Comparison of ENCODE assay signal across 29 mouse cellular contexts in genomic region chr5:87931603-87932002, GRCm38 (mm10). TPM values are rescaled to one million over a fixed set of nuclear protein-coding genes. Genes with fewer than 3 reads are reported as not detected.
DNase-seq lines count a peak whose midpoint lies in the region; ATAC-seq and TF ChIP-seq lines count a peak whose summit lies in the region.
"Had no signal": no experiment of that assay in that cellular context is flagged by ENCODE, and none has a peak within 500 bp of the region (broad histone marks: within the 10 kb centered on the region; RNA-seq: fewer than 3 reads in every experiment).

No protein-coding gene starts in this region.

- no peaks in the 10 kb centered on the region for H3K36me3 ChIP-seq in embryonic facial prominence, embryonic 14.5 days (ENCODE audit: control insufficient read depth, insufficient read depth, low read length)
- no peaks in the 10 kb centered on the region for H3K36me3 ChIP-seq in embryonic facial prominence, embryonic 10.5 days (replicated peaks)
- H3K36me3 ChIP-seq in forebrain, postnatal 0 days (ENCODE audit: insufficient read depth) = no peaks in the 10 kb centered on the region
- H3K36me3 ChIP-seq: embryonic facial prominence, embryonic 12.5 days; embryonic facial prominence, embryonic 15.5 days; forebrain, embryonic 10.5 days; forebrain, embryonic 12.5 days; G1E had no signal

- H3K27me3 ChIP-seq in embryonic facial prominence, embryonic 14.5 days (replicated peaks; ENCODE audit: control insufficient read depth, insufficient read depth, low read length) = no peaks in the 10 kb centered on the region
- H3K27me3 ChIP-seq in embryonic facial prominence, embryonic 10.5 days (replicated peaks; ENCODE audit: low read depth, poor library complexity, severe bottlenecking) = no peaks in the 10 kb centered on the region
- no peaks in the 10 kb centered on the region for H3K27me3 ChIP-seq in forebrain, postnatal 0 days (ENCODE audit: insufficient read depth, low read length)
- H3K27me3 ChIP-seq: embryonic facial prominence, embryonic 12.5 days; embryonic facial prominence, embryonic 15.5 days; forebrain, embryonic 12.5 days had no signal

- H3K27ac ChIP-seq in embryonic facial prominence, embryonic 14.5 days (replicated peaks; ENCODE audit: low read depth, low read length) = no peak overlapping the region
- H3K27ac ChIP-seq in embryonic facial prominence, embryonic 10.5 days (replicated peaks) = no peak overlapping the region
- no peak overlapping the region for H3K27ac ChIP-seq in forebrain, postnatal 0 days (ENCODE audit: low read depth, low read length)
- H3K27ac ChIP-seq: embryonic facial prominence, embryonic 12.5 days; embryonic facial prominence, embryonic 15.5 days; forebrain, embryonic 10.5 days; forebrain, embryonic 12.5 days had no signal

- no peak for TF ChIP-seq CTCF in forebrain, postnatal 0 days (IDR thresholded peaks at IDR 0.05; ENCODE audit: low read depth)

- ATAC-seq in embryonic facial prominence, embryonic 14.5 days (ENCODE audit: low read depth) = peak; percentile 65; the same call in 1 of the 2 replicates
- no peak for ATAC-seq in forebrain, postnatal 0 days
- ATAC-seq: activated CD4-positive, CD25-positive, alpha-beta regulatory T cell, adult 4 months; forebrain, embryonic 14.5 days; forebrain, embryonic 16.5 days; Patski had no signal

- H3K9ac ChIP-seq in embryonic facial prominence, embryonic 14.5 days (ENCODE audit: low read depth, low read length) = no peak overlapping the region
- no peak overlapping the region for H3K9ac ChIP-seq in forebrain, postnatal 0 days
- H3K9ac ChIP-seq: embryonic facial prominence, embryonic 12.5 days; embryonic facial prominence, embryonic 15.5 days; forebrain, embryonic 12.5 days had no signal

- WGBS in embryonic facial prominence, embryonic 14.5 days = 45% methylated on average over 1 of the region's 1 CpGs
- WGBS in embryonic facial prominence, embryonic 10.5 days = 43% methylated on average over 1 of the region's 1 CpGs
- 65% methylated on average over 1 of the region's 1 CpGs for WGBS in forebrain, postnatal 0 days

- no peak for DNase-seq in embryonic facial prominence, embryonic 14.5 days (ENCODE audit: low spot score)
- DNase-seq in embryonic facial prominence, embryonic 10.5 days (ENCODE audit: low spot score) = no peak
- peak; percentile 6 for DNase-seq in layer of hippocampus, adult 9-11 months
- DNase-seq in layer of hippocampus, adult 9-10 months (ENCODE audit: low spot score) = no peak
- DNase-seq in R1 (ENCODE audit: low read depth, low spot score) = peak; percentile 54
- DNase-seq in forebrain, postnatal 0 days = no peak
- no peak for DNase-seq in left cerebral cortex, postnatal 10 days (ENCODE audit: extremely low spot score in 1 of 2, low spot score in 2 of 2)
- DNase-seq: adrenal gland, adult 8-10 months; adrenal gland, postnatal 14 days; adrenal gland, postnatal 36 days; cerebellum, adult 11-12 months; cerebellum, adult 2 months; cerebellum, adult 9-11 months; cerebellum, postnatal 14 days; cerebellum, postnatal 36 days; embryo, embryonic 11 days had no signal

- no peak overlapping the region for H3K4me3 ChIP-seq in embryonic facial prominence, embryonic 14.5 days (ENCODE audit: low read depth, low read length)
- H3K4me3 ChIP-seq in embryonic facial prominence, embryonic 10.5 days = no peak overlapping the region
- H3K4me3 ChIP-seq in forebrain, postnatal 0 days (ENCODE audit: low read depth, low read length) = no peak overlapping the region
- H3K4me3 ChIP-seq: embryonic facial prominence, embryonic 12.5 days; embryonic facial prominence, embryonic 15.5 days; erythroblast, embryonic 14.5 days; forebrain, embryonic 10.5 days; forebrain, embryonic 12.5 days had no signal

- H3K9me3 ChIP-seq in embryonic facial prominence, embryonic 14.5 days (ENCODE audit: control insufficient read depth, low read length) = no peaks in the 10 kb centered on the region
- H3K9me3 ChIP-seq in embryonic facial prominence, embryonic 10.5 days = no peaks in the 10 kb centered on the region
- H3K9me3 ChIP-seq in forebrain, postnatal 0 days (ENCODE audit: low read length) = no peaks in the 10 kb centered on the region
- H3K9me3 ChIP-seq: embryonic facial prominence, embryonic 12.5 days; embryonic facial prominence, embryonic 15.5 days; forebrain, embryonic 10.5 days; forebrain, embryonic 12.5 days; G1E had no signal

- no peak overlapping the region for H3K4me2 ChIP-seq in embryonic facial prominence, embryonic 14.5 days (ENCODE audit: low read depth, low read length)
- H3K4me2 ChIP-seq in forebrain, postnatal 0 days (ENCODE audit: low read depth) = no peak overlapping the region
- H3K4me2 ChIP-seq: embryonic facial prominence, embryonic 12.5 days; embryonic facial prominence, embryonic 15.5 days; forebrain, embryonic 12.5 days had no signal

- no peaks in the 10 kb centered on the region for H3K4me1 ChIP-seq in embryonic facial prominence, embryonic 14.5 days (ENCODE audit: control insufficient read depth, insufficient read depth, low read length)
- no peaks in the 10 kb centered on the region for H3K4me1 ChIP-seq in embryonic facial prominence, embryonic 10.5 days
- H3K4me1 ChIP-seq in forebrain, postnatal 0 days (ENCODE audit: insufficient read depth) = no peaks in the 10 kb centered on the region
- H3K4me1 ChIP-seq: embryonic facial prominence, embryonic 12.5 days; embryonic facial prominence, embryonic 15.5 days; forebrain, embryonic 10.5 days; forebrain, embryonic 12.5 days had no signal

- intact Hi-C loops in left cerebral cortex, postnatal 10 days (cut with DNase I) = no loop called here

RNA-seq across cellular contexts. Expression of gene Csn3, which starts 6.2 kb away (rescaled TPM):
- polyA plus RNA-seq in embryonic facial prominence, embryonic 14.5 days (2014; fragmentation: Nextera tagmentation; extraction: Ambion mirVana) = 0.28 and 0.29 TPM in 2 replicates
- 3.0 and 3.1 TPM in 2 replicates for polyA plus RNA-seq in embryonic facial prominence, embryonic 10.5 days (2016; fragmentation: Nextera tagmentation; extraction: Ambion mirVana)
- total RNA-seq in forebrain, postnatal 0 days (2014; rRNA removed) = not detected in 2 replicates
- polyA plus RNA-seq in forebrain, postnatal 0 days (2015; fragmentation: Nextera tagmentation; extraction: Ambion mirVana) = not detected in 2 replicates
- not detected for total RNA-seq in left cerebral cortex, postnatal 10 days (2021)
- total RNA-seq: adrenal gland, adult 18-20 months; adrenal gland, adult 8-10 months; adrenal gland, postnatal 14 days; adrenal gland, postnatal 36 days; common myeloid progenitor, adult 5-6 weeks had no signal
- polyA plus RNA-seq: activated CD4-positive, CD25-positive, alpha-beta regulatory T cell, adult 4 months; cerebellum, adult 2 months; embryonic facial prominence, embryonic 12.5 days; erythroblast, embryonic 14.5 days; forebrain, embryonic 12.5 days; forebrain, embryonic 14.5 days; forebrain, embryonic 16.5 days; G1E; Patski had no signal

RNA-seq across cellular contexts. Expression of gene 2310003L06Rik, which starts 37.7 kb away (rescaled TPM):
- not detected in 2 replicates for polyA plus RNA-seq in embryonic facial prominence, embryonic 14.5 days (2014; fragmentation: Nextera tagmentation; extraction: Ambion mirVana)
- polyA plus RNA-seq in embryonic facial prominence, embryonic 10.5 days (2016; fragmentation: Nextera tagmentation; extraction: Ambion mirVana) = not detected in 2 replicates
- 0.14 and 0.15 TPM in 2 replicates for total RNA-seq in forebrain, postnatal 0 days (2014; rRNA removed)
- 0.20 TPM in 1 of 2 replicates, not detected in the other for polyA plus RNA-seq in forebrain, postnatal 0 days (2015; fragmentation: Nextera tagmentation; extraction: Ambion mirVana)
- not detected for total RNA-seq in left cerebral cortex, postnatal 10 days (2021)
- total RNA-seq: adrenal gland, adult 18-20 months; adrenal gland, adult 8-10 months; adrenal gland, postnatal 14 days; adrenal gland, postnatal 36 days; common myeloid progenitor, adult 5-6 weeks had no signal
- polyA plus RNA-seq: activated CD4-positive, CD25-positive, alpha-beta regulatory T cell, adult 4 months; C2C12; cerebellum, adult 2 months; embryonic facial prominence, embryonic 12.5 days; erythroblast, embryonic 14.5 days; forebrain, embryonic 10.5 days; forebrain, embryonic 12.5 days; forebrain, embryonic 14.5 days; forebrain, embryonic 16.5 days; G1E; Patski had no signal

RNA-seq across cellular contexts. Expression of gene Gm28434, which starts 37.7 kb away (rescaled TPM):
- 0.51 TPM in 1 of 2 replicates, not detected in the other for polyA plus RNA-seq in embryonic facial prominence, embryonic 14.5 days (2014; fragmentation: Nextera tagmentation; extraction: Ambion mirVana)
- not detected in 2 replicates for polyA plus RNA-seq in embryonic facial prominence, embryonic 10.5 days (2016; fragmentation: Nextera tagmentation; extraction: Ambion mirVana)
- total RNA-seq in forebrain, postnatal 0 days (2014; rRNA removed) = not detected in 2 replicates
- polyA plus RNA-seq in forebrain, postnatal 0 days (2015; fragmentation: Nextera tagmentation; extraction: Ambion mirVana) = 0.48 TPM in 1 of 2 replicates, not detected in the other
- total RNA-seq in left cerebral cortex, postnatal 10 days (2021) = not detected
- total RNA-seq: adrenal gland, adult 18-20 months; adrenal gland, adult 8-10 months; adrenal gland, postnatal 14 days; adrenal gland, postnatal 36 days; common myeloid progenitor, adult 5-6 weeks; G1E had no signal
- polyA plus RNA-seq: activated CD4-positive, CD25-positive, alpha-beta regulatory T cell, adult 4 months; C2C12; cerebellum, adult 2 months; embryonic facial prominence, embryonic 12.5 days; embryonic facial prominence, embryonic 15.5 days; erythroblast, embryonic 14.5 days; forebrain, embryonic 10.5 days; forebrain, embryonic 12.5 days; forebrain, embryonic 14.5 days; forebrain, embryonic 16.5 days; G1E; Patski had no signal

RNA-seq across cellular contexts. Expression of gene Odam, which starts 46.8 kb away (rescaled TPM):
- polyA plus RNA-seq in embryonic facial prominence, embryonic 14.5 days (2014; fragmentation: Nextera tagmentation; extraction: Ambion mirVana) = 0.51 and 1.7 TPM in 2 replicates
- polyA plus RNA-seq in embryonic facial prominence, embryonic 10.5 days (2016; fragmentation: Nextera tagmentation; extraction: Ambion mirVana) = not detected in 2 replicates
- 0.29 TPM in 1 of 2 replicates, not detected in the other for total RNA-seq in forebrain, postnatal 0 days (2014; rRNA removed)
- not detected in 2 replicates for polyA plus RNA-seq in forebrain, postnatal 0 days (2015; fragmentation: Nextera tagmentation; extraction: Ambion mirVana)
- total RNA-seq in left cerebral cortex, postnatal 10 days (2021) = not detected
- total RNA-seq: adrenal gland, adult 18-20 months; adrenal gland, adult 8-10 months; adrenal gland, postnatal 14 days; adrenal gland, postnatal 36 days; common myeloid progenitor, adult 5-6 weeks had no signal
- polyA plus RNA-seq: activated CD4-positive, CD25-positive, alpha-beta regulatory T cell, adult 4 months; C2C12; cerebellum, adult 2 months; embryonic facial prominence, embryonic 12.5 days; erythroblast, embryonic 14.5 days; forebrain, embryonic 10.5 days; forebrain, embryonic 12.5 days; forebrain, embryonic 14.5 days; forebrain, embryonic 16.5 days; G1E; Patski had no signal

RNA-seq across cellular contexts. Expression of gene Cabs1, which starts 47.6 kb away (rescaled TPM):
- polyA plus RNA-seq in embryonic facial prominence, embryonic 14.5 days (2014; fragmentation: Nextera tagmentation; extraction: Ambion mirVana) = not detected in 2 replicates
- polyA plus RNA-seq in embryonic facial prominence, embryonic 10.5 days (2016; fragmentation: Nextera tagmentation; extraction: Ambion mirVana) = not detected in 2 replicates
- not detected in 2 replicates for total RNA-seq in forebrain, postnatal 0 days (2014; rRNA removed)
- not detected in 2 replicates for polyA plus RNA-seq in forebrain, postnatal 0 days (2015; fragmentation: Nextera tagmentation; extraction: Ambion mirVana)
- total RNA-seq in left cerebral cortex, postnatal 10 days (2021) = not detected
- total RNA-seq: adrenal gland, adult 18-20 months; adrenal gland, adult 8-10 months; adrenal gland, postnatal 14 days; adrenal gland, postnatal 36 days; common myeloid progenitor, adult 5-6 weeks had no signal
- polyA plus RNA-seq: activated CD4-positive, CD25-positive, alpha-beta regulatory T cell, adult 4 months; C2C12; cerebellum, adult 2 months; embryonic facial prominence, embryonic 12.5 days; embryonic facial prominence, embryonic 15.5 days; erythroblast, embryonic 14.5 days; forebrain, embryonic 10.5 days; forebrain, embryonic 12.5 days; forebrain, embryonic 14.5 days; forebrain, embryonic 16.5 days; G1E; Patski had no signal

Comparison
In these comparisons a context has a peak if more than half of its experiments do, and no peak if none do; other contexts are left out.
1. DNase-seq: peak in layer of hippocampus, adult 9-11 months (single experiment) and R1 (single experiment); none in embryonic facial prominence, embryonic 14.5 days (single experiment), embryonic facial prominence, embryonic 10.5 days (single experiment), layer of hippocampus, adult 9-10 months (single experiment), forebrain, postnatal 0 days (single experiment) and left cerebral cortex, postnatal 10 days (0 of 2).